Mouse (Mus musculus): ENCODE data around the gene Degs2. TPM values are rescaled to one million over a fixed set of nuclear protein-coding genes. Genes with fewer than 3 reads are reported as not detected.

Degs2 gene
- polyA plus RNA-seq, 1 experiment from 2014 or later: 1.8 TPM

MicroRNAs encoded within 50 kb of the gene (microRNA counts, 519-probe panel; counts per million panel counts)
- 5,920 counts per million, percentile 69 among the panel's probes with 10 or more counts for microRNA mmu-miR-342-3p
- not detected for microRNA mmu-miR-342-5p

Small RNA genes within 50 kb of the gene (microRNA-seq; reads per million reads assigned to microRNA genes)
- gene Gm23872 (not detected), gene Mir342 (7,338 reads per million, percentile 93 among the genes with 10 or more reads in this experiment)

Other genes with a start within 250 kb of the Degs2 start
- 72.6 and 74.4 TPM in 2 replicates for gene Evl, start 147.6 kb downstream of the Degs2 start, polyA plus RNA-seq (2016; fragmentation: Nextera tagmentation; extraction: Ambion mirVana)
- 23.8 and 24.0 TPM in 2 replicates for gene Yy1, start 90.7 kb upstream of the Degs2 start, polyA plus RNA-seq (2016; fragmentation: Nextera tagmentation; extraction: Ambion mirVana)
- gene Slc25a29, start 133.6 kb upstream of the Degs2 start, polyA plus RNA-seq (2016; fragmentation: Nextera tagmentation; extraction: Ambion mirVana): 11.5 and 15.2 TPM in 2 replicates
- 15.5 and 18.0 TPM in 2 replicates for gene Slc25a47, start 133.7 kb upstream of the Degs2 start, polyA plus RNA-seq (2016; fragmentation: Nextera tagmentation; extraction: Ambion mirVana)
- gene Wdr25, start 191.3 kb upstream of the Degs2 start, polyA plus RNA-seq (2016; fragmentation: Nextera tagmentation; extraction: Ambion mirVana): 8.8 and 11.1 TPM in 2 replicates
- gene Wars, start 191.9 kb upstream of the Degs2 start, polyA plus RNA-seq (2016; fragmentation: Nextera tagmentation; extraction: Ambion mirVana): 97.0 and 98.2 TPM in 2 replicates